Mouse (Mus musculus) adrenal gland, postnatal 36 days (tissue): ENCODE data around the gene Pcsk4. TPM values are rescaled to one million over a fixed set of nuclear protein-coding genes. Genes with fewer than 3 reads are reported as not detected.

ENCODE experiments used
- DNase-seq, 2 experiments: peaks; one replicate each; pipeline ENCODE4 v3.0.0; 2021; ENCODE audit warnings: mixed read lengths in 1 of 2
- microRNA-seq: library from miRNA; unstranded; fragments of <30 nt; microRNA quantifications from one replicate; pipeline ENCODE4 v1.2.0, GENCODE M21; 2021
- total RNA-seq, 2 experiments: library from RNA; stranded (reverse); gene quantifications; 2 replicates each; pipeline ENCODE4 v1.2.3; 2021

Pcsk4 gene
- total RNA-seq, 2 experiments from 2014 or later = 2.2 to 3.3 TPM

DNA sequence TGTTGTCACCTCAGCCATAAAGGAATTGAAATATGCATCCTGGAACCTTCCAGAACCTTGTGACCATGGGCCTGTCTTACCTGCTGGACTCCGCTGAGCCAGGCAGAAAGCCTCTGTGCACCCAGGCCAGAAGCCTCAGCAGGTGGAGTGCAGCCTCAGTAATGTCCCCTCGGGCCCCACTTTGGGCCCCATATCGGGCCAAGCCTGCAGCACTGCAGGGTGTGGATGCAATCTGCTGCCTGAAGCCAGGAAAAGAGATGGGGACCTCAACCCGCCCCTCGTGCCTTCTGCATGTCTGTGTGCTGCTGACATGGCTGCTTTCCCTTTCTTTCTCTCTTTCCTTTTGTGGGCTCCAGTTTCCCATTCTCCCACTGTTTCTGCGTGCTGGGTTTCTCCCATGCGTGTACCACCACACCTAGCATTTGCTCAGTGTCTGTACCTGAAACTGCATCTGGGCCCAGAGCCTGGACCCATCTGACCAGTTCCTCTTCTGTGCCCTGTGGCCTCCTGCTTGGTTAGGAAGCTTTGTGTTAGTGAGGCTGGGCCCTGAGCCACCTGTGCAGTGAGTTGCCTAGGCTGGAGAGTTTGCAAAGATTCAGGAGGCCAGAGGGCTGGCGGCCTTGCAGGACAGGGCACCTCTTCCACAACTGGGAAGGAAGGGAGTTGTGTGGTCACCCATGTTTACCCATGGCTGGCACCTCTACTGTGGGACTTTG lies 57.3 kb downstream of the Pcsk4 start:
- no peak for DNase-seq

Small RNAs within 50 kb of the gene (microRNA-seq; reads per million reads assigned to microRNA genes)
- 0.75 reads per million for gene Mir6911

Other genes starting within 250 kb of the Pcsk4 start
- gene Sbno2, start 223.9 kb downstream of the Pcsk4 start, total RNA-seq = 10 to 100 TPM; 49.3 to 51.3 TPM
- 100 to 1,000 TPM; 146 to 149 TPM for gene Stk11, start 213.7 kb downstream of the Pcsk4 start, total RNA-seq
- 100 to 1,000 TPM; 561 to 735 TPM for gene Atp5d, start 190.9 kb downstream of the Pcsk4 start, total RNA-seq
- 100 to 1,000 TPM in 1 of 2 experiments, 10 to 100 TPM in 1; 57.5 to 205 TPM for gene Cbarp, start 188.7 kb downstream of the Pcsk4 start, total RNA-seq
- gene Midn, start 181.2 kb downstream of the Pcsk4 start, total RNA-seq = 100 to 1,000 TPM; 104 to 188 TPM
- gene Cirbp, start 163.5 kb downstream of the Pcsk4 start, total RNA-seq = 100 to 1,000 TPM in 1 of 2 experiments, 10 to 100 TPM in 1; 35.0 to 104 TPM
- 10 to 100 TPM; 16.8 to 19.1 TPM for gene 1600002K03Rik, start 156.6 kb downstream of the Pcsk4 start, total RNA-seq
- 1 to 10 TPM; 2.4 to 3.2 TPM for gene Efna2, start 150.0 kb downstream of the Pcsk4 start, total RNA-seq
- 10 to 100 TPM; 20.4 to 21.2 TPM for gene Mum1, start 103.1 kb downstream of the Pcsk4 start, total RNA-seq
- 100 to 1,000 TPM; 266 to 279 TPM for gene Ndufs7, start 80.4 kb downstream of the Pcsk4 start, total RNA-seq
- gene Gamt, start 68.5 kb downstream of the Pcsk4 start, total RNA-seq = 100 to 1,000 TPM; 195 to 311 TPM
- 10 to 100 TPM; 82.1 to 90.4 TPM for gene Dazap1, start 68.0 kb downstream of the Pcsk4 start, total RNA-seq
- 1,000 to 10,000 TPM; 1,173 to 1,236 TPM for gene Rps15, start 37.0 kb downstream of the Pcsk4 start, total RNA-seq
- 1 to 10 TPM in 1 of 2 experiments, under 1 TPM in 1; 0.70 to 1.5 TPM for gene Apc2, start 33.5 kb downstream of the Pcsk4 start, total RNA-seq
- gene 2310011J03Rik, start 9.0 kb downstream of the Pcsk4 start, total RNA-seq = 10 to 100 TPM; 24.6 to 32.0 TPM
- gene Reep6, start 455 bp upstream of the Pcsk4 start, total RNA-seq = 10 to 100 TPM; 11.0 to 13.7 TPM
- 1 to 10 TPM; 7.3 to 7.7 TPM for gene Adamtsl5, start 18.9 kb upstream of the Pcsk4 start, total RNA-seq
- under 1 TPM in 1 of 2 experiments, not detected in 1; 0.26 TPM for gene Plk5, start 27.0 kb upstream of the Pcsk4 start, total RNA-seq
- gene Mex3d, start 58.2 kb upstream of the Pcsk4 start, total RNA-seq = 10 to 100 TPM; 22.4 to 29.9 TPM
- 100 to 1,000 TPM; 140 to 148 TPM for gene Mbd3, start 70.1 kb upstream of the Pcsk4 start, total RNA-seq
- 100 to 1,000 TPM; 876 to 886 TPM for gene Uqcr11, start 77.3 kb upstream of the Pcsk4 start, total RNA-seq
- 10 to 100 TPM; 48.2 to 64.3 TPM for gene Tcf3, start 104.1 kb upstream of the Pcsk4 start, total RNA-seq
- gene Onecut3, start 165.3 kb upstream of the Pcsk4 start, total RNA-seq = not detected
- 1 to 10 TPM in 1 of 2 experiments, under 1 TPM in 1; 0.43 to 1.1 TPM for gene Atp8b3, start 209.6 kb upstream of the Pcsk4 start, total RNA-seq
- gene Rexo1, start 232.1 kb upstream of the Pcsk4 start, total RNA-seq = 10 to 100 TPM; 28.3 to 42.9 TPM
- 10 to 100 TPM; 13.6 to 14.1 TPM for gene Klf16, start 247.8 kb upstream of the Pcsk4 start, total RNA-seq